Mouse (Mus musculus) leukemia stem cell, adult 10-12 weeks (primary cell): Measurements from ENCODE around the gene Marveld1. TPM values are rescaled to one million over a fixed set of nuclear protein-coding genes. Genes with fewer than 3 reads are reported as not detected.

ENCODE experiments used
- polyA plus RNA-seq: library from polyadenylated mRNA; stranded (reverse); fragments of >175 nt; gene quantifications from 2 replicates; pipeline ENCODE4 v1.2.3, GENCODE M21; 2012; ENCODE audit warnings: low replicate concordance

The Marveld1 gene
- 4.7 and 6.3 TPM in 2 replicates for polyA plus RNA-seq

DNA sequence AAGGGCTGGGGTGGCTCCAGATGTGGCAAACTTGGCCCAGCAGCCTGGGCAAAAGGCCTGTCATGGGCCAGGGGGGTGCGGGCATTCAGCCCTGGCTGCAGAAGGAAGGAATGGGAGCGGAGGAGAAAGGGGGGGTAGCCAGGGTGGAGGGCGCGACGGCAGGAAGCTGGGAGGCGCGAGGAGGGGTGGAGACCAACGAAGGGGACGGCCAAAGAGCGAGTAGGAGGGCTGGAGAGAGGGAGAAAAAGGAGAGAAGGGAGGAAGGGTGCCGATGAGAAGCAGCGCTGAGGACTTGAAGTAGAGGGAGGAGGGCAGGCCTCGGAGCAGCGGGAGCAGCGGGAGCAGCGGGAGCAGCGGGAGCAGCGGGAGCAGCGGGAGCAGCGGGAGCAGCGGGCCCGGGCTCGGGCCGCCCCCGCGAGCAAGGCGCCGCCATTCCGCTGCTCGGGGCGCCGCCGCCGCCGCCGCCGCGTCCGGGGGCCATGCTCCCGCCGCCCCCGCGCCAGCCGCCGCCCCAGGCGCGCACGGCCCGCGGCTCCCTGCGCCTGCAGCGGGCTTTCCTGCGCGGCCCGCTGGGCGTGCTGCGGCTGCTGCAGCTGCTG lies at the start of gene Marveld1:
Marveld1 (plus strand) TSS at position 231 of the 599 bp plus-strand sequence.

GRCm38 (mm10) chr19:42128787-42129508 lies 18.3 kb upstream of the Marveld1 start, which contains the start of gene Avpi1:
Gene Avpi1 (minus strand): TSS chr19:42129059.

DNA sequence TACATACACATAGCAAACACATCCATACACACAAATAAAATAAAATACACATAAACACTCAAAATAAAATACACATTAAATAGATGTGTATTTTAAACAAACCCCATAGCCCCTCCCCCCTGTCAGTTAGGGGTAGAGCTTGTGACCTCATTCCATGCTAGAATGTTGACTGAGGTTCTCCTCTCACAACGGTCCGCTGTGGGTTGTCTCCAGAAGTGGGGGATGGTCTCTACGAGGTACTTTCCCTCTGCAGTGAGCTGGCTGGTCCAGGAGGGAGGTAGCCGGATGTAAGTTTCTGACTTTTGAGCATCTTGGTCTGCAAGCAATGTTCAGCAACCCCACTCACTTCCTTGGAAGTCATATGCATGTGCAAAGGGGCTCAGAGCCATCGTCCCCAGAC lies 16.6 kb downstream of the Marveld1 start, which contains the start of gene Zfyve27:
Zfyve27 (plus strand) TSS at position 188 of the 400 bp plus-strand sequence.

Other genes starting within 250 kb of the Marveld1 start
- gene Pgam1, start 235.5 kb upstream of the Marveld1 start, polyA plus RNA-seq: 45.6 and 62.6 TPM in 2 replicates
- 5.5 and 21.0 TPM in 2 replicates for gene Exosc1, start 214.0 kb upstream of the Marveld1 start, polyA plus RNA-seq
- 20.4 and 33.6 TPM in 2 replicates for gene Zdhhc16, start 213.9 kb upstream of the Marveld1 start, polyA plus RNA-seq
- 5.1 and 29.0 TPM in 2 replicates for gene Mms19, start 166.2 kb upstream of the Marveld1 start, polyA plus RNA-seq
- gene Ubtd1, start 165.6 kb upstream of the Marveld1 start, polyA plus RNA-seq: 6.3 and 8.7 TPM in 2 replicates
- gene Ankrd2, start 111.4 kb upstream of the Marveld1 start, polyA plus RNA-seq: 0.55 and 1.0 TPM in 2 replicates
- gene Hoga1, start 101.8 kb upstream of the Marveld1 start, polyA plus RNA-seq: not detected in 2 replicates
- not detected in 2 replicates for gene 4933411K16Rik, start 95.2 kb upstream of the Marveld1 start, polyA plus RNA-seq
- 0.09 and 0.50 TPM in 2 replicates for gene Morn4, start 61.0 kb upstream of the Marveld1 start, polyA plus RNA-seq
- 16.8 and 26.8 TPM in 2 replicates for gene Pi4k2a, start 56.9 kb upstream of the Marveld1 start, polyA plus RNA-seq
- gene Avpi1, start 18.3 kb upstream of the Marveld1 start, polyA plus RNA-seq: 4.4 and 14.3 TPM in 2 replicates
- gene Zfyve27, start 16.6 kb downstream of the Marveld1 start, polyA plus RNA-seq: 14.8 and 15.6 TPM in 2 replicates
- gene Sfrp5, start 54.9 kb downstream of the Marveld1 start, polyA plus RNA-seq: not detected in 2 replicates
- not detected in 2 replicates for gene Golga7b, start 100.2 kb downstream of the Marveld1 start, polyA plus RNA-seq